Mouse (Mus musculus) spleen, adult 2 months (tissue): ENCODE measurements around the gene Serpinh1.
A peak's percentile ranks its signal among the peaks of the same experiment; 100 is the strongest.

Experiments
- CTCF ChIP-seq: fragments of 200-500 bp; IDR thresholded peaks from 2 replicates; pipeline ENCODE4 v1.5.1; 2011; ENCODE audit warnings: mild to moderate bottlenecking, inconsistent platforms; ENCODE audit not compliant: insufficient read depth, insufficient read length, insufficient replicate concordance; ENCODE audit errors: extremely low read depth
- POLR2A ChIP-seq: fragments of 200-500 bp; IDR thresholded peaks from 2 replicates; pipeline ENCODE4 v1.6.1; 2011; ENCODE audit warnings: low read depth, low read length, inconsistent platforms

DNA sequence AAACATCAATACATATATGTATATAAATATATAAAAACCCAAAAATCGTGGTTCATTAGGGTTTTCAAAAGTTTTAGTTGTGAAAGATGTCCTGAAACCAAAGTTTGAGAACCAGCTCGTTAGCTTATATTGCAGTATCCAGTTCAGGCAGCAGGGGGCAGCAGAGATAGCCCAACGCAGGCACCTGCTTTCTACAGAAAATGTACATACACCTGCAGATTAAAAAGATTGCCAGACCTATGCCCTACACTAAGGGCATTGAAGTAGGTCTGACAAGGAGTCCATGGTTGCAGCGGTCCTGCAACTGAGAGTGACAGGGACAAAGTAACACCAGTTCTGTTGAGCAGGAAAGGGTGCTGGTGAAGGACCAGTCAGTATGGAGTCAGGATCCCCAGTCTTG lies 22.4 kb upstream of the Serpinh1 start:
- TF ChIP-seq CTCF (peak; percentile 79; the same call in 1 of the 2 replicates), POLR2A (no peak)
